Mouse (Mus musculus): ENCODE results near the gene Gm14180. TPM values are rescaled to one million over a fixed set of nuclear protein-coding genes. Genes with fewer than 3 reads are reported as not detected.
"Not testable (repeated sequence)": the region's sequence is repeated elsewhere in the genome, so short reads cannot be mapped to it uniquely, and the experiment has no call there.

Gene Gm14180
- polyA plus RNA-seq, 1 experiment from 2014 or later: not detected

DNA sequence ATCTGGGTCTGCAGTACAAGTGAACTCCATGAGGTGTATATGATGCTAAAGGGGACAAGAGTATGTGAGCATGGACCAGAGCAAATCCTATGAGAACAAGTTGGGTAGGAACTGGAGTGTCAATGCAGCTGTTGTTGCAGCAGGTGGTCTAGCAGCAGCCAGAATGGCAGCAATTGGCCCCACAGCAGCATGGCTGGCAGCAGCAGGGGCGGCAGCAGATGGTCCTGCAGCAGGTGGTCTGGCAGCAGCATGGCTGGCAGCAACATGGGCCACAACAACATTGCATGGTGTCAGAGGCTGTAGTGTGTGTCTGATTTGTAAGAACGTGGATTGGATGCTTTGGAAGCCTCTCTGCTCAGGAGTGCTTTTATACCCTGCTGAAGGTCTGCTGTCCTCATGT is 10.0 kb downstream of the Gm14180 start:
- Histone ChIP-seq H3K9me3 (replicated peaks; ENCODE audit: low read length) (no peaks in the 10 kb centered on the region), H3K4me3 (replicated peaks; ENCODE audit: low read depth, low read length) (no peak overlapping the region), H3K27me3 (ENCODE audit: insufficient read depth, low read length) (no peaks in the 10 kb centered on the region), H3K4me2 (ENCODE audit: low read length) (no peak overlapping the region), H3K9ac (ENCODE audit: low read depth, low read length) (no peak overlapping the region), H3K4me1 (replicated peaks; ENCODE audit: insufficient read depth, low read length) (no peaks in the 10 kb centered on the region), H3K27ac (no peak overlapping the region), H3K36me3 (ENCODE audit: insufficient read depth, low read length) (no peaks in the 10 kb centered on the region)
- DNase-seq (ENCODE audit: low spot score): no peak
- 88% methylated on average over 2 of the region's 2 CpGs for WGBS
- no peak for ATAC-seq (replicated peaks; ENCODE audit: low FRiP score, low read depth)
- TF ChIP-seq CTCF (IDR thresholded peaks at IDR 0.05; ENCODE audit: low read depth): no peak

GRCm38 (mm10) chr11:99718759-99719158 is 15.3 kb downstream of the Gm14180 start:
- Histone ChIP-seq H3K36me3 (ENCODE audit: insufficient read depth, low read length) (no peaks in the 10 kb centered on the region), H3K27me3 (ENCODE audit: insufficient read depth, low read length) (no peaks in the 10 kb centered on the region), H3K27ac (no peak overlapping the region), H3K4me1 (replicated peaks; ENCODE audit: insufficient read depth, low read length) (no peaks in the 10 kb centered on the region), H3K9ac (ENCODE audit: low read depth, low read length) (no peak overlapping the region), H3K4me3 (replicated peaks; ENCODE audit: low read depth, low read length) (no peak overlapping the region), H3K9me3 (replicated peaks; ENCODE audit: low read length) (no peaks in the 10 kb centered on the region), H3K4me2 (ENCODE audit: low read length) (no peak overlapping the region)
- DNase-seq (ENCODE audit: low spot score): no peak
- 89% methylated on average over 1 of the region's 1 CpGs for WGBS
- no peak for TF ChIP-seq CTCF (IDR thresholded peaks at IDR 0.05; ENCODE audit: low read depth)
- ATAC-seq (replicated peaks; ENCODE audit: low FRiP score, low read depth): no peak

GRCm38 (mm10) chr11:99690463-99690862 is 43.6 kb downstream of the Gm14180 start, which contains the start of gene Gm14190:
Gene Gm14190 (minus strand): TSS chr11:99690740.
- Histone ChIP-seq H3K4me2 (ENCODE audit: low read length) (no peak within 1 kb of the TSS), H3K4me1 (replicated peaks; ENCODE audit: insufficient read depth, low read length) (no peaks in the 10 kb centered on the region), H3K9me3 (replicated peaks; ENCODE audit: low read length) (no peaks in the 10 kb centered on the region), H3K4me3 (replicated peaks; ENCODE audit: low read depth, low read length) (no peak within 1 kb of the TSS), H3K27me3 (ENCODE audit: insufficient read depth, low read length) (no peaks in the 10 kb centered on the region), H3K9ac (ENCODE audit: low read depth, low read length) (no peak within 1 kb of the TSS), H3K27ac (no peak within 1 kb of the TSS), H3K36me3 (ENCODE audit: insufficient read depth, low read length) (no peaks in the 10 kb centered on the region)
- no peak for TF ChIP-seq CTCF (IDR thresholded peaks at IDR 0.05; ENCODE audit: low read depth)
- WGBS: 80% methylated on average over 1 of the region's 1 CpGs
- ATAC-seq (replicated peaks; ENCODE audit: low FRiP score, low read depth) (no peak), DNase-seq (ENCODE audit: low spot score) (no peak)

DNA sequence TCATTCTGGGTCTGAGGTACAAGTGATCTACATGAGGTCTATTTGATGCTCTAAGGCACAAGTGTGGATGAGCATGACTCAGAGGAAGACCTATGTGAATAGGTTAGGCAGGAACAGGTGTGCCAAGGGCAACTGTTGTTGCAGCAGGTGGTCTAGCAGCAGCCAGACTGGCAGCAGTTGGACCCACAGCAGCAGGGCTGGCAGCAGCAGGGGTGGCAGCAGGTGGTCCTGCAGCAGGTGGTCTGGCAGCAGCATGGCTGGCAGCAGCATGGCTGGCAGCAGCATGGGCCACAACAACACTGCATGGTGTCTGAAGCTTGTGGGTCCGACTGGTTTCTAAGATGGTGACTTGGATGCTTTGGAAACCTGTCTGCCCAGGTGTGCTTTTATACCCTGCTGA is 48.9 kb downstream of the Gm14180 start:
- H3K36me3 ChIP-seq (ENCODE audit: insufficient read depth, low read length); H3K27ac ChIP-seq; H3K4me3 ChIP-seq (replicated peaks; ENCODE audit: low read depth, low read length); H3K9me3 ChIP-seq (replicated peaks; ENCODE audit: low read length); H3K4me2 ChIP-seq (ENCODE audit: low read length); H3K4me1 ChIP-seq (replicated peaks; ENCODE audit: insufficient read depth, low read length); H3K27me3 ChIP-seq (ENCODE audit: insufficient read depth, low read length); DNase-seq (ENCODE audit: low spot score); H3K9ac ChIP-seq (ENCODE audit: low read depth, low read length); ATAC-seq (replicated peaks; ENCODE audit: low FRiP score, low read depth): not testable (repeated sequence)
- WGBS: 81% methylated on average over 1 of the region's 1 CpGs

Other genes starting within 250 kb of the Gm14180 start
- 30.6 and 31.8 TPM in 2 replicates for gene Krt23, start 241.2 kb downstream of the Gm14180 start, polyA plus RNA-seq (2015; fragmentation: Nextera tagmentation; extraction: Ambion mirVana)
- 0.45 and 0.46 TPM in 2 replicates for gene Krt39, start 213.0 kb downstream of the Gm14180 start, polyA plus RNA-seq (2015; fragmentation: Nextera tagmentation; extraction: Ambion mirVana)
- not detected in 2 replicates for gene Krt40, start 191.1 kb downstream of the Gm14180 start, polyA plus RNA-seq (2015; fragmentation: Nextera tagmentation; extraction: Ambion mirVana)
- not detected in 2 replicates for gene Krtap3-3, start 183.4 kb downstream of the Gm14180 start, polyA plus RNA-seq (2015; fragmentation: Nextera tagmentation; extraction: Ambion mirVana)
- not detected in 2 replicates for gene Krtap3-2, start 177.4 kb downstream of the Gm14180 start, polyA plus RNA-seq (2015; fragmentation: Nextera tagmentation; extraction: Ambion mirVana)
- not detected in 2 replicates for gene Gm11939, start 174.8 kb downstream of the Gm14180 start, polyA plus RNA-seq (2015; fragmentation: Nextera tagmentation; extraction: Ambion mirVana)
- not detected in 2 replicates for gene Krtap3-1, start 167.7 kb downstream of the Gm14180 start, polyA plus RNA-seq (2015; fragmentation: Nextera tagmentation; extraction: Ambion mirVana)
- gene Krtap1-5, start 153.3 kb downstream of the Gm14180 start, polyA plus RNA-seq (2015; fragmentation: Nextera tagmentation; extraction: Ambion mirVana): not detected in 2 replicates
- gene Krtap1-4, start 150.6 kb downstream of the Gm14180 start, polyA plus RNA-seq (2015; fragmentation: Nextera tagmentation; extraction: Ambion mirVana): not detected in 2 replicates
- gene Krtap1-3, start 143.0 kb downstream of the Gm14180 start, polyA plus RNA-seq (2015; fragmentation: Nextera tagmentation; extraction: Ambion mirVana): not detected in 2 replicates
- gene Krtap9-3, start 136.2 kb downstream of the Gm14180 start, polyA plus RNA-seq (2015; fragmentation: Nextera tagmentation; extraction: Ambion mirVana): not detected in 2 replicates
- gene Gm11938, start 131.0 kb downstream of the Gm14180 start, polyA plus RNA-seq (2015; fragmentation: Nextera tagmentation; extraction: Ambion mirVana): not detected in 2 replicates
- not detected in 2 replicates for gene Gm11937, start 124.1 kb downstream of the Gm14180 start, polyA plus RNA-seq (2015; fragmentation: Nextera tagmentation; extraction: Ambion mirVana)
- gene Krtap2-4, start 119.4 kb downstream of the Gm14180 start, polyA plus RNA-seq (2015; fragmentation: Nextera tagmentation; extraction: Ambion mirVana): not detected in 2 replicates
- gene Gm11562, start 113.9 kb downstream of the Gm14180 start, polyA plus RNA-seq (2015; fragmentation: Nextera tagmentation; extraction: Ambion mirVana): not detected in 2 replicates
- gene Krtap4-1, start 106.1 kb downstream of the Gm14180 start, polyA plus RNA-seq (2015; fragmentation: Nextera tagmentation; extraction: Ambion mirVana): not detected in 2 replicates
- not detected in 2 replicates for gene Krtap4-2, start 99.2 kb downstream of the Gm14180 start, polyA plus RNA-seq (2015; fragmentation: Nextera tagmentation; extraction: Ambion mirVana)
- not detected in 2 replicates for gene Krtap4-7, start 90.2 kb downstream of the Gm14180 start, polyA plus RNA-seq (2015; fragmentation: Nextera tagmentation; extraction: Ambion mirVana)
- gene Gm11555, start 84.1 kb downstream of the Gm14180 start, polyA plus RNA-seq (2015; fragmentation: Nextera tagmentation; extraction: Ambion mirVana): not detected in 2 replicates
- not detected in 2 replicates for gene Gm11563, start 75.3 kb downstream of the Gm14180 start, polyA plus RNA-seq (2015; fragmentation: Nextera tagmentation; extraction: Ambion mirVana)
- not detected in 2 replicates for gene Krtap4-6, start 68.3 kb downstream of the Gm14180 start, polyA plus RNA-seq (2015; fragmentation: Nextera tagmentation; extraction: Ambion mirVana)
- not detected in 2 replicates for gene Gm14190, start 43.5 kb downstream of the Gm14180 start, polyA plus RNA-seq (2015; fragmentation: Nextera tagmentation; extraction: Ambion mirVana)
- not detected in 2 replicates for gene Gm11595, start 38.6 kb upstream of the Gm14180 start, polyA plus RNA-seq (2015; fragmentation: Nextera tagmentation; extraction: Ambion mirVana)
- gene Krtap4-8, start 46.4 kb upstream of the Gm14180 start, polyA plus RNA-seq (2015; fragmentation: Nextera tagmentation; extraction: Ambion mirVana): not detected in 2 replicates
- gene Krtap4-9, start 50.9 kb upstream of the Gm14180 start, polyA plus RNA-seq (2015; fragmentation: Nextera tagmentation; extraction: Ambion mirVana): not detected in 2 replicates
- gene Gm11596, start 59.2 kb upstream of the Gm14180 start, polyA plus RNA-seq (2015; fragmentation: Nextera tagmentation; extraction: Ambion mirVana): not detected in 2 replicates
- gene Gm11569, start 64.6 kb upstream of the Gm14180 start, polyA plus RNA-seq (2015; fragmentation: Nextera tagmentation; extraction: Ambion mirVana): not detected in 2 replicates
- gene Gm11554, start 70.2 kb upstream of the Gm14180 start, polyA plus RNA-seq (2015; fragmentation: Nextera tagmentation; extraction: Ambion mirVana): not detected in 2 replicates
- not detected in 2 replicates for gene Krtap4-13, start 75.6 kb upstream of the Gm14180 start, polyA plus RNA-seq (2015; fragmentation: Nextera tagmentation; extraction: Ambion mirVana)
- gene Gm11564, start 81.4 kb upstream of the Gm14180 start, polyA plus RNA-seq (2015; fragmentation: Nextera tagmentation; extraction: Ambion mirVana): not detected in 2 replicates
- gene 2300003K06Rik, start 103.8 kb upstream of the Gm14180 start, polyA plus RNA-seq (2015; fragmentation: Nextera tagmentation; extraction: Ambion mirVana): not detected in 2 replicates
- gene Krtap4-16, start 117.3 kb upstream of the Gm14180 start, polyA plus RNA-seq (2015; fragmentation: Nextera tagmentation; extraction: Ambion mirVana): not detected in 2 replicates
- gene Gm11568, start 123.6 kb upstream of the Gm14180 start, polyA plus RNA-seq (2015; fragmentation: Nextera tagmentation; extraction: Ambion mirVana): not detected in 2 replicates
- not detected in 2 replicates for gene Gm11559, start 130.2 kb upstream of the Gm14180 start, polyA plus RNA-seq (2015; fragmentation: Nextera tagmentation; extraction: Ambion mirVana)
- not detected in 2 replicates for gene Krtap9-1, start 139.1 kb upstream of the Gm14180 start, polyA plus RNA-seq (2015; fragmentation: Nextera tagmentation; extraction: Ambion mirVana)
- gene Gm11567, start 144.9 kb upstream of the Gm14180 start, polyA plus RNA-seq (2015; fragmentation: Nextera tagmentation; extraction: Ambion mirVana): not detected in 2 replicates
- not detected in 2 replicates for gene Krtap31-1, start 173.6 kb upstream of the Gm14180 start, polyA plus RNA-seq (2015; fragmentation: Nextera tagmentation; extraction: Ambion mirVana)
- not detected in 2 replicates for gene Gm11565, start 180.5 kb upstream of the Gm14180 start, polyA plus RNA-seq (2015; fragmentation: Nextera tagmentation; extraction: Ambion mirVana)
- not detected in 2 replicates for gene Krtap31-2, start 202.0 kb upstream of the Gm14180 start, polyA plus RNA-seq (2015; fragmentation: Nextera tagmentation; extraction: Ambion mirVana)
- gene Krtap9-5, start 214.2 kb upstream of the Gm14180 start, polyA plus RNA-seq (2015; fragmentation: Nextera tagmentation; extraction: Ambion mirVana): not detected in 2 replicates
- not detected in 2 replicates for gene Krtap29-1, start 244.8 kb upstream of the Gm14180 start, polyA plus RNA-seq (2015; fragmentation: Nextera tagmentation; extraction: Ambion mirVana)